Mouse (Mus musculus): ENCODE data around the gene Ppp6c. TPM values are rescaled to one million over a fixed set of nuclear protein-coding genes. Genes with fewer than 3 reads are reported as not detected.
"Not testable (repeated sequence)": the region's sequence is repeated elsewhere in the genome, so short reads cannot be mapped to it uniquely, and the experiment has no call there.

Gene Ppp6c
- 61.2 and 63.4 TPM in 2 replicates for polyA plus RNA-seq (2016; fragmentation: Nextera tagmentation; extraction: Ambion mirVana)

GRCm38 (mm10) chr2:39226019-39226640, at the start of gene Ppp6c:
TSS of gene Ppp6c (minus strand) at chr2:39226451.
- H3K4me1 ChIP-seq = peaks cover 40% of the 10 kb centered on the region
- ATAC-seq = peak; percentile 94
- H3K4me3 ChIP-seq = peak within 1 kb of the TSS; percentile 85
- H3K27ac ChIP-seq = peak within 1 kb of the TSS; percentile 95
- no peaks in the 10 kb centered on the region for H3K9me3 ChIP-seq (replicated peaks)
- H3K27me3 ChIP-seq (replicated peaks) = no peaks in the 10 kb centered on the region
- 2% methylated on average over 56 of the region's 56 CpGs for WGBS (ENCODE audit: insufficient replicate concordance)
- no peaks in the 10 kb centered on the region for H3K36me3 ChIP-seq
- peak within 1 kb of the TSS; percentile 72 for H3K4me2 ChIP-seq
- peak within 1 kb of the TSS; percentile 87 for H3K9ac ChIP-seq

DNA sequence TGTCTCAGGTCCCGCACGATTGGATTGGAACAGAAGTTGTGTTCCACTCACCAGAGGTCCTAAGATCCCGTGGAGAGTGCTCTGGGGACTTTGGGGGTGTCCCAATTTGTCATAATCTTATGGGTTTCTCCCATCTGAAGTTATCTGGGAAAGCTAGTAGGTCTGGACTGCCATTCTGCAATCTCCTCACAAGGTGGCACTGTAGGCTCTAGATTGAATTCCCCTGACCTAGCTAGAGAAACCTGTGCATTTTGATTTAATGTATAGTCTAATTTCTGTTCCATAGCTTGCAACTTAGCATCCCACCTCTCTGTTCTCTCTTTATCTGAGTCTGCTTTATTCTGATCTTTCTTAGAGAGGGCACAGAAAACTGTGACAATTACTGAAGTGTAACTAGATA, 42.1 kb upstream of the Ppp6c start:
- peak; percentile 49; the same call in 1 of the 2 replicates for ATAC-seq
- Histone ChIP-seq H3K4me3 (no peak overlapping the region), H3K9ac (no peak overlapping the region), H3K9me3 (replicated peaks) (no peaks in the 10 kb centered on the region), H3K27me3 (replicated peaks) (no peaks in the 10 kb centered on the region), H3K4me2 (no peak overlapping the region), H3K36me3 (no peaks in the 10 kb centered on the region), H3K27ac (no peak overlapping the region), H3K4me1 (no peaks in the 10 kb centered on the region)
- 42% methylated on average over 3 of the region's 3 CpGs for whole genome bisulfite sequencing (ENCODE audit: insufficient replicate concordance)

DNA sequence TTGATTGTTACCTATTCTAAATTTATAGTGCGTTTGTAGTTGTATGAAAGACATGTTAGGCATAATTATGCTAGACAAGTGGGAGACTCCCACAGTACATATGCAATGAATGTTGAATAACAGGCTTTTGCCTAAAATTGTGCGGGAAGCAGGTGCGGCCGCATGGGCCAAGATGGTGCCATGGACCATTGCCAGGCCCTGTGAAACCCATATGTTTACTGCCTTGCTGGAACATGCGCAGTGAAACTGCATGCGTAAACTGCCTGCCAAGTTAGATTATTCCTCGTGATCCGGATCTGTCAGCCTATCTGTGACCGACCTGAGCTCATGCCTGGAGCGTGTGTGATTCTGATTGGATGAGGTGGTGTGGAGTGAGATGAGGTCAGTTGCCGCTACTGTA, 26.0 kb upstream of the Ppp6c start:
- H3K27me3 ChIP-seq (replicated peaks); H3K36me3 ChIP-seq; ATAC-seq; H3K27ac ChIP-seq; H3K9ac ChIP-seq; H3K9me3 ChIP-seq (replicated peaks); H3K4me3 ChIP-seq; H3K4me1 ChIP-seq; H3K4me2 ChIP-seq: not testable (repeated sequence)
- WGBS (ENCODE audit: insufficient replicate concordance) = 84% methylated on average over 11 of the region's 11 CpGs

- H3K4me3 ChIP-seq; H3K9me3 ChIP-seq (replicated peaks); H3K4me2 ChIP-seq; H3K27me3 ChIP-seq (replicated peaks); H3K4me1 ChIP-seq; H3K27ac ChIP-seq; H3K9ac ChIP-seq; ATAC-seq; H3K36me3 ChIP-seq: not testable (repeated sequence)
- WGBS (ENCODE audit: insufficient replicate concordance) = 59% methylated on average over 10 of the region's 11 CpGs
Observed at GRCm38 (mm10) chr2:39246862-39247261, 20.6 kb upstream of the Ppp6c start.

GRCm38 (mm10) chr2:39226731-39227130, 480 bp upstream of the Ppp6c start:
- no peak for ATAC-seq
- Histone ChIP-seq H3K4me1 (peaks cover 38% of the 10 kb centered on the region), H3K27me3 (replicated peaks) (no peaks in the 10 kb centered on the region), H3K27ac (peak overlapping the region; percentile 95), H3K9ac (peak overlapping the region; percentile 65), H3K4me3 (peak overlapping the region; percentile 85), H3K4me2 (peak overlapping the region; percentile 72), H3K36me3 (no peaks in the 10 kb centered on the region), H3K9me3 (replicated peaks) (no peaks in the 10 kb centered on the region)
- WGBS (ENCODE audit: insufficient replicate concordance) = 25% methylated on average over 3 of the region's 3 CpGs

- peak overlapping the region; percentile 85 for H3K4me3 ChIP-seq
- not testable (repeated sequence) for H3K9me3 ChIP-seq (replicated peaks); H3K27me3 ChIP-seq (replicated peaks); H3K36me3 ChIP-seq
- 2% methylated on average over 36 of the region's 36 CpGs for WGBS (ENCODE audit: insufficient replicate concordance)
- peak overlapping the region; percentile 95 for H3K27ac ChIP-seq
- peaks cover 40% of the 10 kb centered on the region for H3K4me1 ChIP-seq
- H3K9ac ChIP-seq = peak overlapping the region; percentile 87
- peak overlapping the region; percentile 72 for H3K4me2 ChIP-seq
- ATAC-seq = peak; percentile 69
Observed at GRCm38 (mm10) chr2:39225331-39226018, 776 bp downstream of the Ppp6c start.

DNA sequence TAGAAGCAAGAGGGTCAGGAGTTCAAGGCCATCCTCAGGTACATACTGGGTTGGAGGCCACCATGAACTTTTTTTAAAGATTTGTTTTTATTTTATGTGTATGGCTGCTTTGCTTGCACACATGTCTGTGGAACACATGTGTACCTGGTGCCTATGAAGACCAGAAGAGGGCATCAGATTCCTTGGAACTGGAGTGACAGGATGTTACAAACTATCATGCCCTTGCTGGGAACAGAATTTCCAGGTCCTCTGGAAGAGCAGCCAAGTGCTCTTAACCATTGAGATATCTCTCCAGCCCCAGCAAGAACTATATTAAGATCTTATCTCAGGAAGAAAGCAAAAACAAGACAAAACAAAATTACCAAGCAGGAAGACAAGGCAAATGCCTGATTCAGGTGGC, 1.6 kb downstream of the Ppp6c start:
- Histone ChIP-seq H3K36me3 (no peaks in the 10 kb centered on the region), H3K27me3 (replicated peaks) (no peaks in the 10 kb centered on the region), H3K9ac (peak overlapping the region; percentile 87), H3K4me2 (peak overlapping the region; percentile 72), H3K27ac (0 out of 2 replicates have a peak overlapping the region, but pooled peaks have one; percentile 49), H3K4me1 (peaks cover 45% of the 10 kb centered on the region), H3K4me3 (peak overlapping the region; percentile 85), H3K9me3 (replicated peaks) (no peaks in the 10 kb centered on the region)
- no peak for ATAC-seq

DNA sequence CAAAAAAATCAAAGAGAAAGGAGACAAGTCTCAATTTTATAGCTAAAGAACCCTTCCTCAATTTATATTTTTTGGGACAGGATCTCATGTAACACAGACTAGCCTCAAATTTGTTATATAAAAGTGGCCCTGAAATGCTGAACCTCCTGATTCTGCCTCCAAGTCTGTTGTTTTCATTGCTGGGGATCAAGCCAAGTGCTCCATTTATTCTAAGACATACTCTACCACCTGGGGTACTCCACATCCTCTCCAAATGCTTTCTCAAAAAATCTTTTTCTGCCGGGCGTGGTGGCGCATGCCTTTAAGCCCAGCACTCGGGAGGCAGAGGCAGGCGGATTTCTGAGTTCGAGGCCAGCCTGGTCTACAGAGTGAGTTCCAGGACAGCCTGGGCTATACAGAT, 6.2 kb downstream of the Ppp6c start:
- 87% methylated on average over 6 of the region's 6 CpGs for WGBS (ENCODE audit: insufficient replicate concordance)
- H3K27me3 ChIP-seq (replicated peaks) = no peaks in the 10 kb centered on the region
- H3K27ac ChIP-seq = no peak overlapping the region

GRCm38 (mm10) chr2:39219034-39219433, 7.2 kb downstream of the Ppp6c start:
- Histone ChIP-seq H3K4me2 (no peak overlapping the region), H3K4me1 (peaks cover 38% of the 10 kb centered on the region), H3K36me3 (no peaks in the 10 kb centered on the region), H3K9ac (no peak overlapping the region), H3K4me3 (no peak overlapping the region), H3K27ac (no peak overlapping the region), H3K9me3 (replicated peaks) (no peaks in the 10 kb centered on the region), H3K27me3 (replicated peaks) (no peaks in the 10 kb centered on the region)
- WGBS (ENCODE audit: insufficient replicate concordance) = 95% methylated on average over 3 of the region's 3 CpGs
- ATAC-seq = no peak

More for the DNA sequence above, 6.2 kb downstream of the Ppp6c start:
- no peak for ATAC-seq
- H3K4me3 ChIP-seq = no peak overlapping the region
- H3K4me1 ChIP-seq = peaks cover 47% of the 10 kb centered on the region
- H3K9me3 ChIP-seq (replicated peaks) = no peaks in the 10 kb centered on the region
- H3K9ac ChIP-seq = no peak overlapping the region
- no peaks in the 10 kb centered on the region for H3K36me3 ChIP-seq
- H3K4me2 ChIP-seq = no peak overlapping the region

- 81% methylated on average over 4 of the region's 4 CpGs for WGBS (ENCODE audit: insufficient replicate concordance)
- no peak overlapping the region for H3K4me2 ChIP-seq
- ATAC-seq = peak; percentile 59
Observed at GRCm38 (mm10) chr2:39217150-39217549, 9.1 kb downstream of the Ppp6c start.

DNA sequence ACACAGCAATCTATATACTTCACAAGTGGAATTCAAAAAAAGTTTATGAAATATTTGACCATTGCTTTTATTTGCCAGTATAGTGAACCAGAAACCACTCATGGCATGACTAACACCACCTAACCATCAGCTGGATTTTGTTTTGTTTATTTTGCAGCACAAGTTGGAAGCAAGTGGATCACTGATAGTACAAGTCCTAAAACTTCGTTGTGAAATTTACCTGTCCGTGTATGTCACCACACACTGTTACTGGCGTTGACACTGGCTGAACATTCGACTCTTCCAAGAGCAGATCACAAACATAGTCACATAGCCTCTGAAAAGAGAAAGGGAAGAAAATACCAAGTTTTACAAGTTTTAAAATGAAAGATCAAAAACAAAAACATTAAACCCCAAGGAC, 15.5 kb downstream of the Ppp6c start:
- WGBS (ENCODE audit: insufficient replicate concordance) = 89% methylated on average over 4 of the region's 4 CpGs
- H3K4me3 ChIP-seq = no peak overlapping the region
- no peak for ATAC-seq

More at GRCm38 (mm10) chr2:39217150-39217549, 9.1 kb downstream of the Ppp6c start:
- no peaks in the 10 kb centered on the region for H3K27me3 ChIP-seq (replicated peaks)
- H3K27ac ChIP-seq = no peak overlapping the region
- H3K9ac ChIP-seq = no peak overlapping the region
- H3K36me3 ChIP-seq = no peaks in the 10 kb centered on the region
- H3K9me3 ChIP-seq (replicated peaks) = no peaks in the 10 kb centered on the region
- H3K4me1 ChIP-seq = peaks cover 21% of the 10 kb centered on the region; the same call in 1 of the 2 replicates
- no peak overlapping the region for H3K4me3 ChIP-seq

GRCm38 (mm10) chr2:39203359-39203758, 22.9 kb downstream of the Ppp6c start:
- Histone ChIP-seq H3K4me2 (no peak overlapping the region), H3K9me3 (replicated peaks) (no peaks in the 10 kb centered on the region), H3K9ac (no peak overlapping the region), H3K36me3 (peaks cover 65% of the 10 kb centered on the region), H3K4me3 (no peak overlapping the region), H3K27me3 (replicated peaks) (no peaks in the 10 kb centered on the region), H3K27ac (no peak overlapping the region), H3K4me1 (peaks cover 8% of the 10 kb centered on the region; the same call in 1 of the 2 replicates)
- no peak for ATAC-seq
- 92% methylated on average over 2 of the region's 2 CpGs for WGBS (ENCODE audit: insufficient replicate concordance)

More for the DNA sequence above, 15.5 kb downstream of the Ppp6c start:
- Histone ChIP-seq H3K4me1 (peaks cover 1% of the 10 kb centered on the region; the same call in 1 of the 2 replicates), H3K27me3 (replicated peaks) (no peaks in the 10 kb centered on the region), H3K36me3 (peaks cover 30% of the 10 kb centered on the region), H3K9me3 (replicated peaks) (no peaks in the 10 kb centered on the region), H3K27ac (no peak overlapping the region), H3K4me2 (no peak overlapping the region), H3K9ac (no peak overlapping the region)

All from liver, embryonic 12.5 days (tissue).